Mouse (Mus musculus) liver, embryonic 14.5 days (tissue): ENCODE measurements around the gene Atp6v0b. TPM values are rescaled to one million over a fixed set of nuclear protein-coding genes. Genes with fewer than 3 reads are reported as not detected.

Experiments
- ATAC-seq: fragments of 200-750 bp; cut with Nextera tagmentation; 2 replicates; pipeline ENCODE4 v1.8.0; 2017; ENCODE audit warnings: moderate number of reproducible peaks, mild to moderate bottlenecking, moderate library complexity; ENCODE audit not compliant: insufficient read depth
- DNase-seq, 3 experiments: peaks; one replicate each; pipeline ENCODE4 v3.0.0-alpha.2; 2012 to 2013; ENCODE audit warnings: low read depth in 3 of 3, low spot score in 3 of 3
- H3K27ac ChIP-seq: fragments of 300-500 bp; sonication (generic); 2 replicates; pipeline ENCODE4 v1.5.1; 2014; ENCODE audit warnings: moderate library complexity, mild to moderate bottlenecking, control low read depth, inconsistent platforms
- H3K27me3 ChIP-seq: fragments of 300-500 bp; sonication (generic); 2 replicates; pipeline ENCODE4 v1.6.1; 2014; ENCODE audit warnings: mild to moderate bottlenecking, low read length, moderate library complexity; ENCODE audit not compliant: control insufficient read depth, insufficient read depth
- H3K36me3 ChIP-seq: fragments of 300-500 bp; sonication (generic); replicated peaks from 2 replicates; pipeline ENCODE4 v1.6.1; 2014; ENCODE audit warnings: low read depth; ENCODE audit not compliant: control insufficient read depth, insufficient read depth
- H3K4me1 ChIP-seq, 2 experiments: fragments of 200-500 bp in 1 of 2; fragments of 300-500 bp in 1 of 2; sonication (generic) in 1 of 2; replicated peaks; 2 replicates each; pipeline ENCODE4 v1.6.1; 2012 to 2014; ENCODE audit warnings: antibody characterized with exemption in 1 of 2, inconsistent platforms in 1 of 2, low read length in 1 of 2; ENCODE audit not compliant: control insufficient read depth in 2 of 2, insufficient read depth in 2 of 2
- H3K4me2 ChIP-seq: fragments of 300-500 bp; sonication (generic); 2 replicates; pipeline ENCODE4 v1.6.1; 2014; ENCODE audit warnings: low read depth, mild to moderate bottlenecking, control low read depth, moderate library complexity
- H3K4me3 ChIP-seq, 2 experiments: fragments of 200-500 bp in 1 of 2; fragments of 300-500 bp in 1 of 2; sonication (generic) in 1 of 2; 2 replicates each; pipeline ENCODE4 v1.5.1; 2012 to 2014; ENCODE audit warnings: low read depth in 2 of 2, low read length in 2 of 2, mild to moderate bottlenecking in 2 of 2, control low read depth in 1 of 2, inconsistent platforms in 1 of 2, moderate library complexity in 1 of 2; ENCODE audit not compliant: insufficient read depth in 1 of 2
- H3K9ac ChIP-seq: fragments of 300-500 bp; sonication (generic); replicated peaks from 2 replicates; pipeline ENCODE4 v1.6.1; 2014; ENCODE audit warnings: mild to moderate bottlenecking, control low read depth, moderate library complexity
- H3K9me3 ChIP-seq: fragments of 300-500 bp; sonication (generic); 2 replicates; pipeline ENCODE4 v1.6.1; 2016; ENCODE audit warnings: low read length, mixed read lengths; ENCODE audit not compliant: control insufficient read depth
- CTCF ChIP-seq: IDR thresholded peaks from 2 replicates; pipeline ENCODE4 v1.5.1; 2016; ENCODE audit warnings: antibody characterized with exemption, low read depth, control low read depth
- EP300 ChIP-seq: IDR thresholded peaks from 2 replicates; pipeline ENCODE4 v1.6.1; 2016; ENCODE audit warnings: antibody characterized with exemption, low read depth
- WGBS: fragments of 180-500 bp; shearing (Covaris S2); extraction: QIAGEN DNeasy Blood & Tissue Kit; methylation state at CpG from one replicate; pipeline ENCODE4 v1.1.7; 2014; ENCODE audit not compliant: insufficient replicate concordance; 5-methylcytosine and 5-hydroxymethylcytosine counted together
- polyA plus RNA-seq, 2 experiments: library from polyadenylated mRNA; depleted of rRNA in 1 of 2; stranded (reverse) in 1 of 2; unstranded in 1 of 2; fragments of >200 nt; fragmentation: Nextera tagmentation in 1 of 2; extraction: Ambion mirVana in 1 of 2; gene quantifications; 2 replicates each; pipeline versions ENCODE4 v1.2.1 to v1.2.3; 2012 to 2014

Gene Atp6v0b
- polyA plus RNA-seq, 2 experiments: 118 to 152 TPM

DNA sequence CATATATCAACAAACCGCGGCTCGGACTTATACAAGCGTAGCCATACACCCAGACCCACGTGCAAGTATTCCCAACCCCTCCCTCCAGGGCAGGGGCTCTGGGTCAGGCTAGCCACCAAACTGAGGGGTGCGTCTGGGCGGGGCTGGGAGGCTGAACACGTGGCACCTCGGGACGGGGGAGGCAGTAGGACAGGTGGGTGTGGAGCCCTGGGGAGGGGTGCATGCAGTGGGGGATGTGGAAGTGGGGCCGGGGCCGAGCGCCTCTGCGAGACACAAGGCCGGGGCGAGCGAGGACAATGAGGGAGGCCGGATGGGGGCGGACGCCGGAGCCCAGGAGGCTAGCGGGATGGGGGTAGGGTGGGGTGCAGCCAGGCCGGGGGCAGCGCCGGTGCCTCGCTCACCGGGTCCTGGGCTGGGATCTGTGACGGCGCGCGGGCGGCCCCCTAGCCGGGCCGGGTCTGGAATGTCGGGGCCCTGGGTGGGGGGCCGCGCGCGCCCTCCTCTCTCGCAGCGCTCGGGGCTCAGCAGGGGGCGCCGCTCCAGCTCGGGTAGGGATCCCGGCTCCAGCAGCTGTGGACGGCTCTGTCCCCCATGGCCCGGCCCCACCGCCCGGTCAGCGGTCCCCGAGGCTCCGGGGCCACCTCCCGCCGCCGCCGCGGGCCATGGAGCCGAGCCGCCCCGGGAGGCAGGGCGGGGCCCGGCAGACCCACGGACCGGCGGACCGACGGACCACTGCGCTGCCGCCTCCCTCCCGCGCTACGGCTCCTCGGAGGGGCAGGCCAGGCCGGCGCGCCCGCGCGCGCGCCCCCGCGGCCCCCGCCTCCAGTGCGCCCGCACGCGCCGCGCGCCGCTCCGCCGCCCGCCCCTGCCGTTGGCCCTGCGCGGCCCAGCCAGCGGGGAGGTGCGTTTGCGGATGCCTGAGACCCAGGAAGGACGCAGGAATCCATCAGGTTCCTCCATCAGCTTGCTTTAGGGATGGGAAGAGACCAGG lies 4.1 kb downstream of the Atp6v0b start, which contains the start of gene B4galt2:
TSS of gene B4galt2 (minus strand) at position 787 of the 991 bp plus-strand sequence.
- peaks cover 21% of the 10 kb centered on the region for H3K36me3 ChIP-seq
- H3K9me3 ChIP-seq: no peaks in the 10 kb centered on the region
- WGBS: 2% methylated on average over 82 of the region's 103 CpGs
- DNase-seq (no peak), ATAC-seq (no peak)
- peak within 1 kb of the TSS; percentile 77 for H3K4me2 ChIP-seq
- peak within 1 kb of the TSS; percentile 57 to 62 for H3K4me3 ChIP-seq
- H3K9ac ChIP-seq: peak within 1 kb of the TSS; percentile 38
- no peak within 1 kb of the TSS for H3K27ac ChIP-seq
- peaks cover 8 to 12% of the 10 kb centered on the region in 2 experiments for H3K4me1 ChIP-seq
- TF ChIP-seq EP300 (no peak), CTCF (no peak)
- H3K27me3 ChIP-seq: peaks cover 20% of the 10 kb centered on the region

DNA sequence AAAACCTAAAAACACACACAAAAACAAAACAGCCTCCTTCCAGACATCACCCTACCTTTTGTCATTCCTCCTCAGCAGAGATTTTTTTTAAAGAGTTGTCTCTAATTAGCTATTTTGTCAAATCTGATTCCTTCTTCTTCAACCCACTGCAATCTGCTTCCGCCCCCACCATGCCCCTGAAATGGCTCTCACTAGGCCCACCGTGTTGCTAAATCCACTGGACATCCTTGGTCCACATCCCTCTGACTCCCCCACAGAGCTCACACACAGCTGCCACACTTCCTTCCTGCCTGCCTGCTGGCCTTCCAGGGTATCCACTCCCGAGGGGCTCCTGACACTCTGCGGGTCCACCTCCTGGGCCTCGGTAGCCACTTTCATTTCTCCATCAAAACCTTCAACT lies 8.4 kb downstream of the Atp6v0b start:
- Histone ChIP-seq H3K9ac (no peak overlapping the region), H3K9me3 (no peaks in the 10 kb centered on the region), H3K27ac (no peak overlapping the region), H3K27me3 (peaks cover 20% of the 10 kb centered on the region), H3K4me1 (peaks cover 0 to 3% of the 10 kb centered on the region in 2 experiments; a peak in 2 of 4 replicates), H3K4me2 (no peak overlapping the region), H3K36me3 (no peaks in the 10 kb centered on the region; the same call in 1 of the 2 replicates), H3K4me3 (no peak overlapping the region)
- no peak for ATAC-seq
- WGBS: 48% methylated on average over 5 of the region's 5 CpGs
- DNase-seq: no peak
- no peak for TF ChIP-seq CTCF
- TF ChIP-seq EP300: no peak

DNA sequence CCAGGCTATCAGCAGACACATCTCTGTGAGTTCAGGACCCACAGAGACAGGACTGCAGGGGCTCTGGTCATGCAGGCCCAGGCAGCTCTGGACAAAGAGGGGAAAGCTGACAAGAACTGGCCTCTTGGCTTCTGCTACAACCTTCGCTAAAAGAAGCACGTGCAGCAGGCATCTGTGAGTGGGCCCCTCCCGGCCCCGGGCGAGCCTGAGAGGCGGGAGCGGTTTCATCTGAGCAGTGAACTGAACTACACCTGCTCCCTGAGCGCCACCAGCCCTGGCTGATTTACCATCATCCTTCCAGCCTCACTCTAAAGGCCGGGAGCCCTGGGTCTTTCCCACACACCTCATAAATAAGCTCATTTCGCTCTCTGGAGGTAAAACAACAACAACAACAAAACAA lies 8.8 kb downstream of the Atp6v0b start:
- Histone ChIP-seq H3K27me3 (peaks cover 17% of the 10 kb centered on the region), H3K27ac (no peak overlapping the region), H3K4me3 (no peak overlapping the region), H3K9me3 (no peaks in the 10 kb centered on the region), H3K9ac (no peak overlapping the region), H3K36me3 (no peaks in the 10 kb centered on the region), H3K4me2 (no peak overlapping the region), H3K4me1 (no peaks in the 10 kb centered on the region)
- DNase-seq (no peak), ATAC-seq (no peak)
- TF ChIP-seq EP300: no peak
- no peak for TF ChIP-seq CTCF
- WGBS: 67% methylated on average over 10 of the region's 10 CpGs

DNA sequence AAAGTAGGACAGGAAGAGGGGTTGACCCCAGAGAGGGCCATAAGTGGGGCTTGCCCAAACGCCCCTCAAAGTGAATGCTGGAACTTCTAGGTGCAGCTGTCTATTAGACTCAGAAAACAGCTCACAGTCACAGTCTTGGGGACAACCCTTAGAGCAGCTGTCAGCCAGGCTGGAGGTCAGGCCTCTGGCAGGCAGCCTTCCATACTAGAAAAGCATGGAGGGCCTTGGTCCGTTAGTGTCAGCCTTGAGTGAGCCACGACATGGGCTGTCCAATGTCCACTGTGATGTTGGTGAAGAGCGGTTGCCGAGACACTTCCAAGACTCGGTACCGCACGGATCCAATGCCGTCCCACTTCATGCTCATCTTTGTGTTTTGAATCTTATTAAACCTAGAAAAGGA lies 13.5 kb downstream of the Atp6v0b start:
- DNase-seq: no peak
- H3K4me3 ChIP-seq: no peak overlapping the region
- H3K27ac ChIP-seq: no peak overlapping the region
- H3K9me3 ChIP-seq: no peaks in the 10 kb centered on the region
- no peak overlapping the region for H3K9ac ChIP-seq
- peaks cover 8% of the 10 kb centered on the region for H3K36me3 ChIP-seq
- H3K4me1 ChIP-seq: peaks cover 11 to 24% of the 10 kb centered on the region in 2 experiments
- TF ChIP-seq EP300 (no peak), CTCF (no peak)
- H3K4me2 ChIP-seq: no peak overlapping the region
- H3K27me3 ChIP-seq: no peaks in the 10 kb centered on the region
- no peak for ATAC-seq
- 88% methylated on average over 9 of the region's 9 CpGs for WGBS

DNA sequence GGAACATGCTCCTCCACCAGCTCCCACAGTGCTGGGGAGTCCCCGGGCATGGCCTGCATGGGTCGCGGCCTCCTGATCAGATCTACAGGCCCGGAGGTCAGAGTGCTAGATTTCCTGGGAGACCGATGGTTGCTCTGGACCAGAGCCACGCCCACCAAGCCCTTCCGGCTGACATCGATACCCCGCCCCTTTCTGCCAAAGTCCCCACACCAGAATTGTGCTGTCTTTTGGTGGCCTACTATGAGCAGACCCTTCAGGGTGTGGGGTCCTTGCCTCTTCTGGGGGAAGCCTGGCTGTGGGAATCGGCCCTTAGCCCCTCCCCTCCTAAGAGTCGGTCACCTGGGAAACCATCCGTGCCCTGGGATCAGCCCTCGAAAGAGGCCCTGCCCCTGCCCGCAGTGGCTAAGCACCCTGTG lies 14.7 kb downstream of the Atp6v0b start, which contains the start of gene Ccdc24:
TSS of gene Ccdc24 (minus strand) at position 87 of the 416 bp plus-strand sequence.
- peaks cover 11 to 26% of the 10 kb centered on the region in 2 experiments for H3K4me1 ChIP-seq

More for the DNA sequence above, 14.7 kb downstream of the Atp6v0b start, which contains the start of gene Ccdc24:
- Histone ChIP-seq H3K36me3 (peaks cover 20% of the 10 kb centered on the region), H3K27ac (peak within 1 kb of the TSS; percentile 35), H3K9ac (peak within 1 kb of the TSS; percentile 23; the same call in 1 of the 2 replicates), H3K4me2 (peak within 1 kb of the TSS; percentile 56), H3K9me3 (no peaks in the 10 kb centered on the region), H3K27me3 (no peaks in the 10 kb centered on the region), H3K4me3 (peak within 1 kb of the TSS; percentile 16 to 23; a peak in 3 of 4 replicates)
- DNase-seq: no peak
- ATAC-seq: peak; percentile 37
- WGBS: 16% methylated on average over 14 of the region's 14 CpGs
- TF ChIP-seq EP300 (no peak), CTCF (no peak)
